Mouse (Mus musculus) cerebellum, adult 11-12 months (tissue): ENCODE measurements around the gene Unc119b.
A peak's percentile ranks its signal among the peaks of the same experiment; 100 is the strongest.
"Not testable (repeated sequence)": the region's sequence is repeated elsewhere in the genome, so short reads cannot be mapped to it uniquely, and the experiment has no call there.

Experiments used
- DNase-seq: peaks from one replicate; pipeline ENCODE4 v3.0.0; 2022

Unc119b gene

DNA sequence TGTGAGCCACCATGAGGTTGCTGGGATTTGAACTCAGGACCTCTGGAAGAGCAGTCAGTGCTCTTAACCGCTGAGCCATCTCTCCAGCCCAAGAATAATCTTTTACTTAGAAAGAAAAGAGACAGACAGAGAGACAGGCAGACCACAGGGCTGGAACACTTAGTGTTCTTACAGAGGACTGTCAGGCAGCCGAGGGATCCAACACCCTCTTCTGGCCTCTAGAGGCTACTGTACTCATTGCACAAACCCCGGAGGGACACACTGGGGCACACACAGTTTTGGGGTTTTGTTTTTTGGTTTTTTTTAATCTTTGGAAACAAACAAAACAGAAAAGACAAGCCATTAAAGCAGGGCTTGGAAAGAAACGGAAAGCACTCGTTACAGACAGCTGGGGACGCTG, 5.4 kb downstream of the Unc119b start:
- no peak for DNase-seq

DNA sequence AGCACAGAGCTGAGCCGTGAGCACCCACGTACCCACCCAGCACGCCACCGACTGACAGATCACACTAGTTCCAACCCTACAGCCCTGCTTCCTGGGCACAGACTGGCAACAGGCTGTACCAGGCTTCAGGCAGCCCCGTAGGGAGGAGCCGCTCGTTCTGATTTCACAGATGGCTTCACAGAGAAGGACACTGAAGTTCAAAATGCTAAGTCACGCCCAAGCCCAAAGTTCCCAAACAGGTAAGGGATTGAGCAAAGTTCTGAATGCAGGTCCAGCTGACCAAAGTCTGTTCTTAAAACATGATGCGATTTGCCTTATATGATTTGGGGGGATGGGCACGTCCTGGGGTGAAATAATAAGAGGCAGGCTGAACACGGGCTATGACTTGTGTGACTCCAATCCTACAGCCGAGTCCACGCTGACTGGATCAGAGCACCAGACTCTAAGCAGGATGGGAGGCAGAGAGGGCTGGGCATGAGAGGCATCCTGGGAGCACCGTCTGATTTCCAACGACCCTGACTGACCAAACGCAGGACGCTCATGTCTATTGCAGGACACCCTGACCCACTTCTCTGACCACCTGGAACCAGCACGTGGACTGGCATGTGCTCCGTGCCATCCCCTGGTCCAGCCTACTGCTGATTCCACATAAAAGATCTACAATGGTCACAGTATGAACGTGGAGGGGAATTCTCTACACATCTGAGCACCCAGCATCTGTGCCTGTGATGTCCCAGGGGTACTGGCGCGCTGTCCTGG, 7.2 kb downstream of the Unc119b start:
- peak; percentile 63 for DNase-seq

DNA sequence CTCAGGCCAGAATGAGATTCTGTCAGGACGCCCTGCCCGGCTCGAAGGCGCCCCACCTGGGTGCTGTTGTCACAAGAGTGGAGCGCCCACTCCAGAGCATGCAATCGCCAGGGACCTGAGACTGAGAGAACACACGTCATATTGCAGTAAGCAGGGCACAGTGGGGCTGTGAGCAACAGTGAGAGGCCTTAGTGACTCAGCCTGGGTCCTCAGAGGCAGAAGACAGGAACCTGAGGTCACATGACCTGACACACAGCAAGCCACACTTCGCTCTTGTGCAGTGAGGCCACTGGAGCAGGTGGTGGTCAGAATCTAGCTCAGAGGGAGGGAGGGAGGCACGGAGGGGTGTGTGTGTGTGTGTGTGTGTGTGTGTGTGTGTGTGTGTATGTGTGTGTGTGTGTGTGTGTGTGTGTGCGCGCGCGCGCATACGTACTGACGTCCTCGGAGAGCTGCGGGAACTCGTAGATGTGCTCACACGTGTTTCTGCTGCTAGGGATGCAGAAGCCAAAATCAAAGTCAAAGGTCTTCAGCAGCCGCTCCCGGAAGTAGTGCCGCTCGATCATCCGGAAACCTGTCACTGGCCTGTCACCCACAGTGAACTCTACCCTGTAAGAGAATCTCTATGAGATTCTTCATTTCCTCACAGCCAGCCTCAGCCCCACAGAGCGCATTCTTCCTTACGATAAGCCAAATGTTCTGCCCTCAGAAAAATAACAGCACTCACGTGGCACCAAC, 8.0 kb downstream of the Unc119b start:
- no peak for DNase-seq

DNA sequence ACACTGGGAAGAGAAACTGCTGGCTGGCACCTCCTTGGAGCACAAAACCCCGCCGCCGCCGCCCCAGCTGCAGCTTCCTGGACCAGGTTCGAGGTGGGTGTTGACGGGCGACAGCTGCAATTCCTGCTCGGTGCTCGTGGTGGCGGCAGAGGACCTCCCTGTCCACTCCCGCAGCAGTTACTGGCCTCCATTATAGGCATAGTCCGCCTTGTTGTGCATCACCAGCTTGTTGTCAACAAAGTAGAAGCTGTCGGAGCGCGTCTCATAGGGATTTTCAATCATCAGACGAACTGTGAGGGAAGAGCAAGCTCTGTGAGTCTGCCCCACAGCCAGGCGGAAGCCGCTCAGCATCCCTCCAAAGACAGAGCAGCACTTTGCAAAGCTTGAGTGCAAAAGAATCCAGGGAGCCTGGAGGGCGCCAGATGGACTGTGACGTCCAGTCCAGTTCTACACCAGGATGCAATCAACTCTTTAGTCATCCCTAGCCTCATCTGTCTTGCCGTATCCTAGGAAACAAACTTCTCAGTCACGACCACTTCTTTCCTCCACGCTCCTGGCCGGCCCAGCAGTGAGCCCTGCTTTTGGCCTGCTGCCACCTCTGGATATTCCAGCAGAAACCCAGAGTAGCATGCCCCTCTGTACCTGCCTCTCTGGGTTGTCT, 9.4 kb downstream of the Unc119b start:
- DNase-seq, result peak; percentile 87

DNA sequence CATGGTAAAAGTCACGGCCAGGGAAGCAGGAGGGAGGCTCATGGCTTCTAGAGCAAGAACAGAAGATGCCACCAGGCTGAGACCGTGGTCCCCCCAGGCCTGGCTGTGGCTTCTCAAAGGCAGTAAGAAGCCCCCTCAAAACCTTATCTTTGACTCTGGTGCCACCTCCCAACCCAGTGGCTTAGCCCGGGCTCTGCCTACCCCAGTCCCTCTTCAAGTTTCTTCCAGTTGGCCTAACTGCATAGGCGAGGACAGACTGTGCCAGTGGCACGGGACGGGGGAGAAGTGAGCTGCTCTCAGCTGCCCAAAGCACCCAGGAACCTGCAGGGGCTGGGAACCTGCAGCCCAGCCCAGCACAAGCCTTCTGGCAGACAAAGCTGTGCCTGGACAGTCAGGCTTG, 10.1 kb downstream of the Unc119b start:
- no peak for DNase-seq

DNA sequence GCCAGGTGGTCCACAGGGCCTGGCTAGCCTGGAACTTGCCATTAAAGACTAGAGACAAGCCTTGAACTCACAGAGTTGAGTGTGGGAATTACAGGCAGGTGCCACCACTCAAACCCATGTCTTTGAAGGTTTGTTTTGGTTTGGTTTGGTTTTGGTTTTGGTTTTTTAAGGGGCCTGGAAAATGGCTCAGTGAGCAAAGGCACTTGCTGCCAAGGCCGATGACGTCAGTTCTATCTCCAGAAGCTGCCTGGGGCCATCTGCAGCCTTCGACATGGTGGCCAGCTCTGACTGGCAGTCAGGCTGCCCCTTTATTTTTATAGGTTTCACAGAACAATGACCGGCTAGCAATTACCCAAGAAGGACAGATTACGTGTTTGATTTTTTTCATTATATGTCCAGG, 13.8 kb downstream of the Unc119b start:
- peak; percentile 70 for DNase-seq

DNA sequence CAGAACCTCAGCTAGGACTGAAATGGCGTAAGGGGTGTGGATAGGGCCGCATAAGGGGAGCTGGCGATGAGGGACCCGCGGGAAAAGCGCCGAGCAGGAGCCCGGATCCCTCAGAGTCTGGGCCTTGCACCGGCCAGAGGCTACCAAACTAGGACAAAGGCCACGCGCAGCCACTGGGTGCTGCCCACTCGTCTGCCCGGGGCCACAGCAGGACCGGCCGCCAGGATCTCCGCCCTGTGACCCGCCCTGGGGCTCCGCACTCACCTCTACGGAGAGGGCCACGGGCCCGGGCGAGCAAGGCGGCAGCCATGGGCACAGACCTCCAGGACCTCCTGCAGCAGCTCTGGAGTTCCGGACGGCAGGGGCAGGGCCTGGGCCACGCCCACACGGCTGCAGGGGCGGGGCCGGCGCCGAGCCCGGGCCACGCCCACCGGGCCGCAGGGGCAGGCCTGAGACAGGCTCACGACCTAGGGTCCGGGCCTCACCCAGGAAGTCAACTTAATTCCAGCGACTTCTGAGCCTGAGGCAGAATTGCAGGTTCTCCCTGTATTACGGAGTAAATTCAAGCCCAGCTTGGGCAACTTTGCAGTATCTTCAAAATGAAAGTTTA, 15.7 kb downstream of the Unc119b start, which contains the start of gene Acads:
Acads (minus strand) TSS at position 386 of the 610 bp plus-strand sequence.
- peak; percentile 68 for DNase-seq

DNA sequence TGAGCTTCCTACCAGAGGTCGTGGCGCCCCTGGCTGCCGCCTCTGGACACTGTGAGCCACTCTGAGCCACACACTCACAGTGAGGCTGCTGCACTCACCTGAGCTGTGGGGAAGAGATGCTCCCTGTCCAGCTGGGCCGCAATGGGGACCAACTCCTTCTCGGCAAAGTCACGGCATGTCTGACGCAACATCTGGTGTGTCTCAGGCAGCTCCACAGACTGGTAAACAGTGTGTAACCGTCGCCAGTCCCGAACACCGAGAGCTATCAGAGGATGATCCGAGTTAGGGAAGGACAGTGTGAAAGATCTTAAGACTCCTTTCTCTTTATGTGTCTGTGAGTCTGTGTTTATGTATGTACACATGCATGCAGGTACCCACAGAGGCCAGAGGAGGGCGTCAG, 17.3 kb downstream of the Unc119b start:
- DNase-seq, result no peak

DNA sequence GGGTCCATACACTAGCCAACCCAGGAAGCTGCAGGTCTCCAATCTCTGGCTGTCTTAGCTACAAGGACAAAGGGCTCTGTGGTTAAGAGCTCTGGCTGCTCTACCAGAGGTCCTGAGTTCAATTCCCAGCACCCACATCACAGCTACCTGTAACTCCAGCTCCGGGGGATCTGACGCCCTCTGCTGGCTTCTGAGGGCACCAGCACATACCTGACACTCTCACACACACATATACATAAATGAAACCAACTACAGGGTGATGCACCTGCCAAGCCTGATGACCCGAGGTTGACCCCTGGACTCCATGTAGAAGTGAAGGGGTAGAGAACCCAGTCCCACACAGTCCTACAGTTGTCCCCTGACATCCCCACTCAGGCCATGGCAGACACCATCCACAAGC, 18.3 kb downstream of the Unc119b start:
- no peak for DNase-seq

DNA sequence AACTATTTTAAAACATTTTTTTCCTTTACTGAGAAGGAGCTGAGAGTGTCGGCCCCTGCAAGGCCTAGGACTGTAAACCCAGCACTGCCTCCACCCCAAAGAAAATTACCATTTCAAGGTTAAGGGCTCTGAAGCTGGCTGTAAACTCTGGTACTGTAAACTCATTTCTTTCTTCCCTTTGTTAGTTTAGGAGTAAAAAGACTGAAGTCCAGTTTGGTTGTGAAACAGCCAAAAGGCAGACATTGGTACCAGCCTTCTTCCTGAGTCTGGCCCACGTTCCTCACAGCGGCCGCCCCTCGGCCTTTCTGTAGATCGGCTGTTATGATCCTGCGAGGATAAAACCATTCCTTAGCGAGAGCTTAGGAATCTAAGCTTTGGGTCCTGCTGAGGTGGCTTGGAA, 20.3 kb downstream of the Unc119b start:
- no peak for DNase-seq

DNA sequence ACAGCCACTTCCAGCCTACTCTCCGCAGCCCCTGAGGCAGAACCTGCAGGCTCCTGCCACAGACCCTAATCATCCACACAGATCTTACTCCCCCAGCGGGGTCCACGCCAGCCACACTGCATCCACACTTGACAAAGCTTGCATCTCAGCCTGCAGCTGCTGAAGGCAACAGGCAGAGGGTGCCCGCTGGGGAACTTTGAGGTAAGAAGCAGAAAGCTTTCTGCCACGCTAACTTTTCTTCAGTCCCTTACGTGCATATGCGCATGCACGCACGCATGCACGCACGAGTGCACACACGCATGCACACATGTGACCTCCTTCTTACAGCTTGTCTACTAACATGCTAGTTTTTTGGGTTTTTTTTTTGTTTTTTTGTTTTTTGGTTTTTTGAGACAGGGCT, 21.5 kb downstream of the Unc119b start:
- DNase-seq, result no peak

DNA sequence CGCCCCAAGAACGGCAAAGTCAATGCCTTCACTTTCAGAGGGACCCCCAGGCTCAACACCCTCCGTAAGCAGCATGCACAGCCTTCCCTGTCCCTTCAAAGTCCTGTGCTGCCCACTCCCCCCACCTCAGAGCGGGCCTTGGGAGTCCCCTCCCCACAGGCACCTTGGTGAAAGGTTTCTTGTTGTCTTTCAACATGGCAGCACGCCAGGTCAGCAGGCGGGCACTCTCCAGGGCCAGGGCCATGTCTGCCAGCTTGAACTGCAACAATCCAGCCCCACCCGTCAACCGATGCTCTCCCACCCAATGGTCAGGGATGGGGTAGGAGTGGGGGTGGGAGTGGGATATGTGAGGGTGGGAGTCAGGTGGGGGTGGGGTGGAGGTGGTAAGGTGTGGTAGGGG, 23.6 kb downstream of the Unc119b start:
- no peak for DNase-seq

DNA sequence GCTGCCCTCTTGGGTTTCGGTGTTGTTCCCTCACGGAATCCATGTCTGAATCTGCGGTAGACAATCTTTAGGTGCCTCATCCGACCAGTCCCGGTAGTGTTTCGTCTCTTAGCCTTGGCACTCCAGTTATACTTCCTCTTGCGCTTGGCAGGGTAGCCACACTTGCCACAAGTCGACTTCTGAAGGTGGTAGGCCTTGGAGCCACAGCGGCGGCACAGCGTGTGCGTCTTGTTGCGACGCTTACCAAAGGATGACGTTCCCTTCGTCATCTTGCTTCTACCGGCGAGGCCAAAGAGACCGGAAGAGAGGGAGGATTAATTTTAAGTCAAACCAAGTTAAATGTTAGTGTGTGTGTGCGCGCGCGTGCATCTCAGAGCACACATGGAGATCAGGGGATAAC, 31.5 kb downstream of the Unc119b start:
- not testable (repeated sequence) for DNase-seq

DNA sequence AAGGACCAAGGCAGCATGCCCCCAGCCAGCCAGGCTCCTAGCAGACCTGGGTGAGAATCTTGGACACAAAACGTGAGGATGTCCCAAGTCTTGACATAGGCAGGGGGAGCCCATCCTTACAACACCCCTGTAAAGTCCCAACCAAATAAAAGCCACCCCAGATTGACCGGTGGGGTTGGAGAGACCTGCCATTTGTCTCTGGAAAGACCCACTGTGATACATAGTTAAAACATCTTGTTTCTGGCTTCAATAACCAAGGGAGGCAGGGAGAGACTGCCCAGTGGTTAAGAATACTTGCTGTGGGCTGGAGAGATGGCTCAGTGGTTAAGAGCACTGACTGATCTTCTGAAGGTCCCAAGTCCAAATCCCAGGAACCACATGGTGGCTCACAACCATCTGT, 32.5 kb downstream of the Unc119b start:
- no peak for DNase-seq

DNA sequence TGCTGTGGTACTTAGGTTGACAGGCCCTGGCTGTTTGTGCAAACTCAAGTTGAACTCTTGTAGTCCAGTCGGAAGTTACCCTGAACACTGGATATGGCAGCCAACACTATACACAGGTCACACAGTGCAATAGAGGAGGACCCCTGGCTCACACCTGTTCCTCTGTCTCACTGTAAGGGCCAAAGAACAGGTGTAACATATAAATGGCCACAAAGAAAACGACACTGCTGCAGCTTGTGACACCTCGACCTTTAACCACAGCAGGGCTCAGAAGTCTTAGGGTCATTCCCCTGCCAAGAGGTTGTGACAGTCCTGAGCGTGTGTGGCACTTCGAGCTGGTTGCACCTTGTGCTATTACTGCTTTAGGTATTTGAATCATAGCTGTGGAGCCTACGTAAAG, 34.3 kb downstream of the Unc119b start:
- no peak for DNase-seq

DNA sequence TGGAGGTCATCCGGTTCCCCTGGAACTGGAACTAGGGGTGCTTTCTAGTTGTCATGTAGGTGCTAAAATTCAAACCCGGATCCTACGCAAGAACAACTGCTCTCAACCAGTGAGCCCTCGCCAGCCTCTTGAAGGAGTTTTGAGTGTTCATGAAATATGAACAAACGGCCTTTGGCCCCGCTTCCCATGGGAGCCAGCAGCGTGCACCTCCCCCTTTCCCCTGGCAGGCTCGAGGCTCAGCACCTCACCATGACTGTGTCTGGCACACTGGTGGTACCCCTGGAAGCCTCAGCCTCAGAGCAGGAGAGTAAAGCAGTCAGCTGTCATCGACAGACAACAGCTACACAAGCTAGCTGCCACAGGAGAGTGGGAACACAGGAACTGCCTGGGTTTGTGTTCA, 34.8 kb downstream of the Unc119b start:
- no peak for DNase-seq

DNA sequence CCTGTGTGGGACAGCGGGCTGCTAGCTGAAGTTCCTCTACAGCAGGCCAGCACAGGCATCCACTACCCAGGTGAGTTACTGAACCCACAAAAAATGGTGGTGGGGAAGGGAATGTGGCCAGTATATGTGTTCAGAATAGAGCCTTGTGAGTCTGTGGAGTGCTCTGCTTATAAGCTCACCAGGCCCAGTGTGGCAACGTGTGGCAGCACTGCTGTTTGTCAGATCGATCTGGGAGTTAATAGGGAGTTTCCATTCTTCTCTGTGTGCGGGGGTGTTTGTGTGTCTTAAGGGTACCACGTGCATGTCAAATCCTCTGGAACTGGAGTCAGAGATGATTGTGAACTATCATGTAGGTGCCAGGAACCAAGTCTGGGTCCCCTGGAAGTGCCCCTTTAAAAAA, 35.2 kb downstream of the Unc119b start:
- no peak for DNase-seq

DNA sequence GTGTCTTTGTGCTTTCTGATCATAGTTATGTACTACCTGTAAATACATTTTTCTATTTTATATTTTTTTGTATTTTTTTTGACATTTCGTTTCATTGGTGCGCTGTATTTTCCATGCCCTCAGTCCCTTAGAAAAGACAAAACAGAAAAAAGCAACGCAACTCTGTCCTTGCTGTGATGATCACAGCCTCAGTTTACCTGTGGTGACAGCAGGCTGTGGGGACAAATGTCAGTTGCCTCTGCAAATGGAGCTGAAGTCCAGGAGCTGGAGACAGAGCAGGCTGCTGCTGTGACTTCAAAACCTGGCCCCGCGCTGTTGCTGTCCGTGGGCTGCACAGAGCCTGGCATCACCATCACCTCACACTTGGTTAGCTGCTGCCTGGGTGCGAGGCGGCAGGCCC, 36.6 kb downstream of the Unc119b start, which contains the start of gene Gm10401:
Gm10401 (minus strand) TSS at position 101 of the 400 bp plus-strand sequence.
- DNase-seq, result no peak

DNA sequence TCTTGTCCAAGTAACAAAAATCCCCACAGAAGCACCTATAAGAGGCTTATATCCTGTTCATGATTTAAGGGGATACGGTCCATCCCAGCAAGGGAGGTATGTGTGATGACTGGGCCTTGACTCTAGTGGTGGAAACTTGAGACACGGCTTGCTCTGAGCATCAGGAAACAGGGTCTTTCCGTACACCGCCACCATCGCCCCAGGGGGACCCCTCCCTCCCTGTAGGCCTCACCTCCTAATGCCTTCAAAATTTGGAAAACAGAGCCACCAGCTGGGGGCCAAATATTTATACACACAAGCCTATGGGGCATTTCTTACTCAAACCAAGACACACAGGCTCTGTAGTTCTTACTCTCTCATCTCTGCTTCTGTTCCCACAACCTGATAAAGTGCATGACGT, 43.0 kb downstream of the Unc119b start:
- no peak for DNase-seq

DNA sequence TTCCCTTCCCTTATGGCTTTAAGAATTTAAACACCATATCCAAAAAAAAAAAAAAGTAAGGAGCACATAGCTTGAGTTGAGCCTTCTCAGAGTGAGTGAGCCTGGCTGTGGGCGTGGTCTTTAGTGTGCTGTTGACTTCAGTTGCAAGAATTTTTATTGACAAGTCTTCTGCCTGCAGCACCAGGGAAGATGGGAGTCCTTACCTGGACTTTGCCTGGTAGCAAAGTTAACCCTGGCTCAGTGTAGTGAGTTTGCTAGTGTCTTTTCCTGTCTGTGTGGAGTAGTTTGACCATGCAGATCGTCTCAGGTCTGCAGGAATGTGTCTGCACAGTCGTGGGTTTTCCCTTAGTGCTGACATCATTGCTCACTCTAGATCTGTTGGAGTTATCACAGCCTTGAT, 43.8 kb downstream of the Unc119b start:
- DNase-seq, result no peak

DNA sequence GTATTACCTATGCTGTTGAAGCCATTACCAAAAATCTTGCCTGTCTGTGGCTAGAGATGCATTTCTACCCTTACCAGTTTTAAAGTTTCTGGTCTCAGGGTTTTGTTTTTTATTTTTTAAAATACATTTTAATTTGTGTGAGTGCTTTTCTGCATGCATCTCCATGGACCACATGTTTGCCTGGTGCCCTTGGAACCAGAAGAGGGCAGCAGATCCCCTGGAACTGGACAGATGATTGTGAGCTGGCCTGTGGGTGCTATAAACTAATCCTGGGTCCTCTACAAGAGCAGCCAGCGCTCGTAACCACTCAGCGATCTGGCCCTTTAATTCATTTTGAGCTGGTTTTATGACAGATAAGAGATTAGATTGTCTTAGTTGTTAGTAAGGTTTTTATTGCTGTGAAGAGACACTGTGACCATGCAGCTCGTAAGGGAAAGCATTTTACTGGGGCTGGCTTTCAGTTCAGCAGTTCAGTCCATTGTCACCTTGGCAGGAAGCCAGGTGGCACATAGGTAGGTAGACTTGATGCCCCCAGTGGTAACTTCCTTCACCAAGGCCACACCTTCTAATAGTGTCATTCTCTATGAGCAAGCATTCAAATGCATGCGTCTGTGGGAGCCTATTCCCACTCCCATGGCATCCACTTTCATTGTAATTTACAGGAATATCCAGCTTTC, 45.0 kb downstream of the Unc119b start:
- no peak for DNase-seq

DNA sequence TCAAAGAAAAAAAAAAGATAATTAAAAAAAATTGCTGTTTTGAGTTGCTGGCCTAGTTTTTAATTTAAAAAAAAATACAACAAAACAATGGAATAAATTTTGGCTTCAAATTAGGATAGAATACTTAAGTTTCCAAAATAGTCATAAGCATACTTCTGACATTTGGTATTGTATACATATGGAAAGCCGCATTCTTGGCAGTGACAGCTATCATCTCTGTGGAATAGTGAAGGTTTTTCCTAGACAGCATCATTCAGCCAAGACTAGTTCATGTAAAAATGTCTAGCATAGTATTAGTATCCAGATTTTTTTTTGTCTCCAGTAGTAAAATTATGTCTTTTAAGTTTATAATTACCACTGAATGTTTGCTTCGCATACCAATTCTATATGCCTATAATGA, 49.1 kb downstream of the Unc119b start:
- DNase-seq, result no peak

DNA sequence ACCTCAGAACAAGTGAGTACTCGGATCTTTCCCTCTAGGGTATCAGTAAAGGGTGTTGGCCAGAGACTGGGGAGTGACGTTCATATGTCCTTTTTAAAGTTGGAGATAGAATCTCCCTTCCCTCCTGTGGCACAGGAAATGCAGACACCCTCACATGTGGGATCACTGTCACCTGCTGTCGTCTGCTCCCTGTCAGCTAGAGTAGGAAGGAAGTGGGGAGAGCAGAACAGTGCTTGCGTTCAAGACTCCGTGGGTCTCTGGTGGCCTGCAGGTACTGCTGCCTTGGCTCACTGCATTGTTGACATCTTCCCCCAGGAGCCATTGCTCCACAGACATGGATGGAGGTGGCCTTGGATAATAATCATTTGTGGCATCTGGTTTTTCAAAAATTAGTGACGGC, 51.3 kb downstream of the Unc119b start:
- no peak for DNase-seq
